Mouse (Mus musculus): ENCODE measurements at regions not wholly inside any gene's neighbourhood (a gene's known extent, or its start where the extent isn't known, plus 50 kb on each side); places are given as distances from the start of the nearest gene placed in this dataset.
A peak's percentile ranks its signal among the peaks of the same experiment; 100 is the strongest.

DNA sequence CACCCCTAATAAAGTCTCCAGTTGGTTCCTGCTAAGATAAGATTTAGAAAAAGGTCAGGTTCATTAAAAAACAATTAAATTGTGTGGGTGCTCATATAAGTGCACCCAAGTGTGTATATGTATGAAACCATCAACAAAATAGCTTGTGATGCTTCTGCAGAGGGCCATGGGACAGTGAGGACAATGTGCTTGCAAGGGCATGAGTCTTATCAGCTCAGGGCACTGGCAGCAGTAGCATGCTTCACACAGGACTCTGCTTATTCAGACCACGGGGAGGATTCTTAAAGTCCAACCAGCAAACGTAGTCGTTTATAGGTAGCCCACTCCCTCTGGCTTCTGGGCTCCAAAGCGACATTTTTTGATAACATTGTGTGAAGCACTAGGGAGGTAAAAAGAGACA lies 186.6 kb downstream of the Enc1 start:
- 83% methylated on average over 4 of the region's 4 CpGs for WGBS
- 0 out of 2 replicates have a peak overlapping the region, but pooled peaks have one; percentile 40 for H3K27ac ChIP-seq
- H3K4me1 ChIP-seq (replicated peaks) = peaks cover 50% of the 10 kb centered on the region
- DNase-seq (ENCODE audit: low spot score) = no peak
- peaks cover 3% of the 10 kb centered on the region for H3K27me3 ChIP-seq (ENCODE audit: insufficient read depth, poor library complexity, severe bottlenecking)
- H3K36me3 ChIP-seq = no peaks in the 10 kb centered on the region
- no peak overlapping the region for H3K4me3 ChIP-seq
- no peaks in the 10 kb centered on the region for H3K9me3 ChIP-seq

DNA sequence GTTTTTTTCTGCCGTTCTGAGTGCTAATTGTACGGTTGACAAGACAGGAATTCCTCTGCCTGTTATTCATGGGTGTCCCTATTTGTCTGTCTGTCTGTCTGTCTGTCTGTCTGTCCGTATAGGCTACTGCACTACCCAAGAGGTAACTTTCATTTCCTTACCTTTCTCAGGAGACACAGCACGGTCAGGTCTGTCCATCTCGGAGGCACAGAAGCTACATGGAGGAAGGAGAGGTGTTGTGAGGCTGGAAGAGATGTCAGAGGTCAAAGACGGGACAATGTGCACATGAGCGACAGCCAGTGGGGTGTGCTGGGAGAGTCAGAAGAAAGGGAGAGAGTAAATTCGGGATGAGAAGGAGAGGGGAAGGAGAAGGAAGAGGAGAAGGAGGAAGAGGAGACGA lies 184.8 kb downstream of the Enc1 start:
- DNase-seq (ENCODE audit: low spot score) = no peak
- H3K36me3 ChIP-seq = no peaks in the 10 kb centered on the region
- H3K9me3 ChIP-seq = no peaks in the 10 kb centered on the region
- H3K4me1 ChIP-seq (replicated peaks) = peaks cover 43% of the 10 kb centered on the region
- no peak overlapping the region for H3K27ac ChIP-seq
- WGBS = 83% methylated on average over 9 of the region's 9 CpGs
- no peak overlapping the region for H3K4me3 ChIP-seq
- no peaks in the 10 kb centered on the region; the same call in 1 of the 2 replicates for H3K27me3 ChIP-seq (ENCODE audit: insufficient read depth, poor library complexity, severe bottlenecking)

DNA sequence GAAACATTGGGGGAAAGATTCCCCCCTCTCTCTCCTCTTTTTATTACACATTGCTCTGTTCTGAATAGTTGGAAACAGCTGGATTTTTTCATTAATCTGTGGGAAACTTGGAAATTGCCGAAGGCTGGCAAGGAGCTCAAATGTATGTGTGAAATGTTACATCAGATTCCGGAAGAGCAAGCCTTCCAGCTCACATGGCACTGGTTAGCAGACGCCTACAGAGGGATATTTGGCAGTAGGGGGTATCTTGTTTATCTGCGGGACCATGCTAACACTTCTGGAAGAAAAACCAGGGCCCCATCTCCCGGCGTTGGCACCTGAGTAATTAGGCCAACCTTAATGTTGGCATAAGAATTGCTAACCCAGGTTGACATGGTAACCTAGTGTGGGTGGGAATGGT lies 183.0 kb downstream of the Enc1 start:
- 72% methylated on average over 6 of the region's 6 CpGs for WGBS
- peaks cover 39% of the 10 kb centered on the region for H3K4me1 ChIP-seq (replicated peaks)
- no peaks in the 10 kb centered on the region for H3K36me3 ChIP-seq
- H3K4me3 ChIP-seq = no peak overlapping the region
- no peaks in the 10 kb centered on the region; the same call in 1 of the 2 replicates for H3K27me3 ChIP-seq (ENCODE audit: insufficient read depth, poor library complexity, severe bottlenecking)
- H3K27ac ChIP-seq = no peak overlapping the region
- no peak for DNase-seq (ENCODE audit: low spot score)
- H3K9me3 ChIP-seq = no peaks in the 10 kb centered on the region

DNA sequence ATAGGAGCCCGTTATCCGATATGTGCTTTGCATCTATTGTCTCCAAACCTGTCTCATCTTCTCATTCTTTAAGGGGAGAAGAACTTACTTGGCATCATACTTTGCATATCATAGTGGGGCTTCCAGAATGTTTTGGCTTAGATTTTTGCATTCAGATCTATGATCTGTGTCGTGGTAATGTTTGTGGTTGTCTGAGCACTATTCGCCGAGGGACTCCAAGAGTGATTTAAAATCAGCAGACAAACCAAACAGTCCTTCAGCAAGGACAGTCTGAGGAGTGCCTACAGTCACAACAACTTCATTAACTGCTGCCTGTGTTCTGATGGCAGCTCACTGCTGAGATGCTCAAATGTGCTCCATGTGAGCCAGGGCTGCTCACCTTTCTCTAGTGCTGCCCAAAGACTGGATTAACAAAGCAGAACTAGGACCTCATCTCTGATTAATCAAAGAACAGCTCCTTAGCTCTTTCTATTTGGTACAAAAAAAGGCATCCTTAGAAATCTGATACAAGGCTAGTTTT lies 182.5 kb downstream of the Enc1 start:
- Histone ChIP-seq H3K27me3 (ENCODE audit: insufficient read depth, poor library complexity, severe bottlenecking) (no peaks in the 10 kb centered on the region; the same call in 1 of the 2 replicates), H3K27ac (no peak overlapping the region), H3K9me3 (no peaks in the 10 kb centered on the region), H3K4me1 (replicated peaks) (peaks cover 33% of the 10 kb centered on the region), H3K36me3 (no peaks in the 10 kb centered on the region), H3K4me3 (no peak overlapping the region)
- no peak for DNase-seq (ENCODE audit: low spot score)
- 84% methylated on average over 5 of the region's 5 CpGs for WGBS

DNA sequence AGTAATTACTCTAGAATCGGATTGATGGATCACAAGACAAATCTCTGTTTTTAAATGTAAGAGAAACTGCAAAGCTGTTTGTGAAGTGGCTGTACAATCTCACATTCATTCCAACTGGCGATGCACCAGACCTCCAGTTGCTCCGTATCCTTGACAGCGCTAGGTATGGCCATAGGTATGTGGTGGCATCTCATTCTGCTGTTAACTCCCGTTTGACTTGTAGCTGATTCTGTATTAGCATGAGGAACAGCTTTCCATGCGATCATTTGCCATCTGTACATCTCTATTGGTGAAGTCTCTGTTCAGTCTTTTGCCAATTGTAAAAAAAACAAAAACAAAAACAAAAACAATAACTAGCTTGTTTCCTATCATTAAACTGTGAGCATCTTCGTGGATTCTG lies 182.0 kb downstream of the Enc1 start:
- peaks cover 32% of the 10 kb centered on the region for H3K4me1 ChIP-seq (replicated peaks)
- no peak overlapping the region for H3K4me3 ChIP-seq
- DNase-seq (ENCODE audit: low spot score) = no peak
- H3K36me3 ChIP-seq = no peaks in the 10 kb centered on the region
- no peaks in the 10 kb centered on the region for H3K9me3 ChIP-seq
- H3K27ac ChIP-seq = no peak overlapping the region
- H3K27me3 ChIP-seq (ENCODE audit: insufficient read depth, poor library complexity, severe bottlenecking) = no peaks in the 10 kb centered on the region; the same call in 1 of the 2 replicates
- WGBS = 78% methylated on average over 7 of the region's 7 CpGs

DNA sequence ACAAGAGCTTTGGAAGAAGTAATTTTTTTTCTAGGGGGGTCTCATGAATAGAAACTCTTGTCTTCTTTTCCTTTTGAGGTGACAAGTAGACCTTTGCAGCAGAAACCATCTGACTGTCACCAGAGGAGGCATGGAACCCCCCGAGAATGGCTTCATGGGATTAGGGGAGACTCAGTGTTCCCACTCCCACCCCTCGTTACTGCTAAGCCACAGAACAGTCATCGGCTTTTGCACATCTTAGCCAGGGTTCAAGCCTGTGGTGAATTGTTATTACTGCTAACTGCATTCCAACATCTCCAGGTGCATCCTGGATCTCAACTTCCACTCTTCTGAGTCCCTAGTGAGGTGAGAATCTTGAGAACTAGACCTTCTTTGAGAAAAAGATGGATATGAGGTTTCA lies 180.9 kb downstream of the Enc1 start:
- Histone ChIP-seq H3K4me3 (no peak overlapping the region), H3K9me3 (no peaks in the 10 kb centered on the region), H3K27ac (no peak overlapping the region), H3K4me1 (replicated peaks) (peaks cover 37% of the 10 kb centered on the region), H3K27me3 (ENCODE audit: insufficient read depth, poor library complexity, severe bottlenecking) (no peaks in the 10 kb centered on the region; the same call in 1 of the 2 replicates), H3K36me3 (no peaks in the 10 kb centered on the region)
- 90% methylated on average over 3 of the region's 3 CpGs for WGBS
- DNase-seq (ENCODE audit: low spot score) = no peak

DNA sequence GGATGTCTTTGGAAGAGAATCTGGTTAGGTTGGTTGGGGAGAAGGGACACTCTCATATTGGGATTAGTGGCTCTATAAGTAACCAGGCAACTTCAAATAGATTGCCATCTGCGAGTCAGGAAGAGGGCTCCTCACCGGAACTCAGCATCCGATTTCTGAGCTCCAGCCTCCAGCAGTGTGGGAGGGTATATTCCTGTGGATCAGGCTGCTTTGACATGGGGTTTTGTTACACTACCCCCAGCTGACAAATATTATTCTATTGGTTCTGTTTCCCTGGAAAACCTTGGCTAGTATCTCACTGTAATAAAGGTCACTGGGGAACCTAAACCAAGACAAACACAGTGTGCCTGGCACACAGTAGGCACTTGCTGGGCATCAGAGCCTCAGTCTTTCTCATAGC lies 179.9 kb downstream of the Enc1 start:
- no peaks in the 10 kb centered on the region for H3K27me3 ChIP-seq (ENCODE audit: insufficient read depth, poor library complexity, severe bottlenecking)
- DNase-seq (ENCODE audit: low spot score) = no peak
- WGBS = 66% methylated on average over 3 of the region's 3 CpGs
- H3K4me3 ChIP-seq = no peak overlapping the region
- no peaks in the 10 kb centered on the region for H3K36me3 ChIP-seq
- H3K9me3 ChIP-seq = no peaks in the 10 kb centered on the region
- no peak overlapping the region for H3K27ac ChIP-seq
- H3K4me1 ChIP-seq (replicated peaks) = peaks cover 40% of the 10 kb centered on the region

DNA sequence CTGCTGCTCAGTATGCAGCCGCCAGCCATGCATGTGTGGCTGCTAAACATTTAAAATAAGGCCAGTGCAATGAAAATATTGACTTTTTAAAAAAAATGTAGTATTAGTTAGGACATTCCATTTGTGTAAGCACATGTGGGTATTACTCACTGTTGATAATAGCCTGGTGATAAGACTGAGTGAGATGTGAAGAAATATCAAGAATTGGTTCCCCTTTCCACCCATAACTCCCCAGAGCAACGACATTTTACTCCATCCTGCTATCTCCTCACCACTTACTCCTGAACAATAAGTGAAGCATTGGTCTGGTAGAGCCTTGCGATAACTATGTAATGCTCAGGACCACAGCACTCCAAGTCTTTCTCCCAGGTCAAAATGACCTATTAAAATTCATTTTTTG lies 178.2 kb downstream of the Enc1 start:
- Histone ChIP-seq H3K4me1 (replicated peaks) (peaks cover 34% of the 10 kb centered on the region), H3K27me3 (ENCODE audit: insufficient read depth, poor library complexity, severe bottlenecking) (no peaks in the 10 kb centered on the region), H3K4me3 (no peak overlapping the region), H3K9me3 (no peaks in the 10 kb centered on the region), H3K36me3 (no peaks in the 10 kb centered on the region), H3K27ac (no peak overlapping the region)
- WGBS = 92% methylated on average over 3 of the region's 3 CpGs
- no peak for DNase-seq (ENCODE audit: low spot score)

DNA sequence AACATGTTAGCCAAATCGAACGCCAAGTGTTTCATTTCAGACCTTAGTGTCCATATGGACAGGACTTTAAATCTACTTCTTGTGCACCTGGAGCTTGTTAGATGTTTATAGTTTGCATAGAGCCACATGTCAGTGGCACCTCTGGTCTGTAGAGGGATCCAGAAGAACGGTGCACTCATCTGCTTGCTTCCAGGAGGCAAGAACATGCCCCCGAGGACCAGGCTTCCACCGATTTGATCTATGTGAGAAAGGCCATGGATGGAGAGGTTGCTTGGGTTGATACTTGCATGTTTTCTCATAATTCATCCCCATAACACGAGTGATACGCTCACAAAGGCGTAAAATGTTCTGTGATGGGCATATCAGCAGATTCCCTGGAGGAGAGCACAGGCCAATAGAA lies 177.8 kb downstream of the Enc1 start:
- Histone ChIP-seq H3K9me3 (no peaks in the 10 kb centered on the region), H3K27me3 (ENCODE audit: insufficient read depth, poor library complexity, severe bottlenecking) (no peaks in the 10 kb centered on the region), H3K36me3 (no peaks in the 10 kb centered on the region), H3K4me3 (no peak overlapping the region), H3K4me1 (replicated peaks) (peaks cover 29% of the 10 kb centered on the region; the same call in 1 of the 2 replicates), H3K27ac (no peak overlapping the region)
- 87% methylated on average over 8 of the region's 8 CpGs for WGBS
- DNase-seq (ENCODE audit: low spot score) = no peak

DNA sequence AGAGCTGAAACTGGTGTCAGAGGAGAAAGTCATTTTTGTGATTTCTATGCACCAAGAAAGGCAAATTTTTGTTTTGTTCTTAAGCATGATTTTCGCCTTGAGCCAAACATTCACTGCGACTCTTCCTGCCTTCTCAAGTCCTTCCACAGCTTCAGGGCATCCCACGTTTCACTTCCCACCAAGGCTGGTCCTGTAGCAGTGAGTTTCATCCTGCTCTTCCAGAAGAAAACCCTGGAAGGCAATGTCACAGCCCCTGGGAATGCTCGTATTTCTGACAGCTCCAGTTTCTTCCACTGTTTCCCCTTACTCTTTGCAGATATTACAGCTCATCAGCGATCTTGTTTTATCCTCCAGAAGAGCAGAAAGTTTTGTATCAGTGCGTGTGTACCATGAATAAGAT lies 177.2 kb downstream of the Enc1 start:
- WGBS = 75% methylated on average over 6 of the region's 6 CpGs
- Histone ChIP-seq H3K4me3 (no peak overlapping the region), H3K9me3 (no peaks in the 10 kb centered on the region), H3K27ac (no peak overlapping the region), H3K27me3 (ENCODE audit: insufficient read depth, poor library complexity, severe bottlenecking) (no peaks in the 10 kb centered on the region), H3K4me1 (replicated peaks) (peaks cover 25% of the 10 kb centered on the region; the same call in 1 of the 2 replicates), H3K36me3 (no peaks in the 10 kb centered on the region)
- no peak for DNase-seq (ENCODE audit: low spot score)

DNA sequence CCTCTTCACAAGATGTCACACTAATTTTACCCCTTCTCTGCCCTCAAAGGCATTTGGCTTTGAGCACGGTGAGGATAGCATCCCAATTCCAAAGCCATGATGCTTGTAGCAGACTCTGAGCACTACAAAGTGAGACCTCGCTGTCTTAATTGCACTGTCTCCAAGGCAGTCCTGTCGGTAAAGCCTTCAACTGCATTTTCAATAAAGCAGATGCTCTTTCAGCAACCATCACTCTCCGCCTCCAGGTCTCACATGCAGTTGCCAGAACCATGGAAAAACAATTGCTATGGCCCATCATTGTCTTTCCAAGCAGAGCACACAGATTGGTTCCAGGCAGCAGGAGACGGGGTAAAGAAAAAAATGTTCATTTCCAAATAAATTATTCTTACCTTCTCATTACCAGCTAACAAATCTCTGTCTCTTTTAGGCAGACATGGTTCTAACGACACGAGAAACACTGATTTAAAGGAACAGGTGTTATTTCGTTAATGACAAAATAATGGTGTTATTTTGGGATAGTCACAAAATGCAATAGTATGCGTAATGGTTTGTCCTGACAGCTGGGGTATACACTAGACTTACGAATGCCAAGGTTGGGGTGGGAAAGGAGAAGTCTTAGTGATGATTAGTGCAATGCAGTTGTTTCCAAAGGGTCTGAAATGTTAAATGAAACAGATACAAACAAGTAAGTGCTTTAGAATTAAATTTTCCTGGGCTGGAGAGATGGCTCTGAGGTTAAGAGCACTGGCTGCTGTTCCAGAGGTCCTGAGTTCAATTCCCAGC lies 175.2 kb downstream of the Enc1 start:
- no peaks in the 10 kb centered on the region for H3K27me3 ChIP-seq (ENCODE audit: insufficient read depth, poor library complexity, severe bottlenecking)
- no peaks in the 10 kb centered on the region for H3K9me3 ChIP-seq
- DNase-seq (ENCODE audit: low spot score) = no peak
- H3K4me1 ChIP-seq (replicated peaks) = peaks cover 22% of the 10 kb centered on the region; the same call in 1 of the 2 replicates
- H3K4me3 ChIP-seq = no peak overlapping the region
- 0 out of 2 replicates have a peak overlapping the region, but pooled peaks have one; percentile 8 for H3K27ac ChIP-seq
- 63% methylated on average over 10 of the region's 10 CpGs for WGBS
- no peaks in the 10 kb centered on the region for H3K36me3 ChIP-seq

DNA sequence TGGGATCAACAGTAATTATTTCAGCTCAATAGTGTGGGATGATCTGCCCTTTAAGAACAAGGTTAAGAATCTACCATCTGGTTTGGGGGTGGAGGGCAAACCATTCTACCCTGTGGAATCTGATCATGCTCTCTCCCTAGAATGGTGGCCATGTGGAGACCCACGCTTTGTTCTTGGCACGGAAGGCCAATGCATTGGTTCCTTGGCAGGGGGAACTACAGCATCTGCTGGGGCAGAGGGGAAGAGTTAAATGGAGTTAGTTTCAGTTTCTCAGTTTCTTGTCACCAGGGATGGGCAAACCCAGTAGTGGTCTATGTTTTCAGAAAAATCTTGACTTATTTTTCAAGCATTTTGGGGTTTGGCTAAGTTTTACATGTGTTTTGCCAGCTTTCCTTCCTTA lies 174.5 kb downstream of the Enc1 start:
- no peak overlapping the region for H3K4me3 ChIP-seq
- H3K36me3 ChIP-seq = no peaks in the 10 kb centered on the region
- H3K27me3 ChIP-seq (ENCODE audit: insufficient read depth, poor library complexity, severe bottlenecking) = no peaks in the 10 kb centered on the region
- H3K4me1 ChIP-seq (replicated peaks) = peaks cover 16% of the 10 kb centered on the region; the same call in 1 of the 2 replicates
- H3K9me3 ChIP-seq = no peaks in the 10 kb centered on the region
- peak overlapping the region; percentile 53; the same call in 1 of the 2 replicates for H3K27ac ChIP-seq
- no peak for DNase-seq (ENCODE audit: low spot score)
- 85% methylated on average over 2 of the region's 2 CpGs for WGBS

DNA sequence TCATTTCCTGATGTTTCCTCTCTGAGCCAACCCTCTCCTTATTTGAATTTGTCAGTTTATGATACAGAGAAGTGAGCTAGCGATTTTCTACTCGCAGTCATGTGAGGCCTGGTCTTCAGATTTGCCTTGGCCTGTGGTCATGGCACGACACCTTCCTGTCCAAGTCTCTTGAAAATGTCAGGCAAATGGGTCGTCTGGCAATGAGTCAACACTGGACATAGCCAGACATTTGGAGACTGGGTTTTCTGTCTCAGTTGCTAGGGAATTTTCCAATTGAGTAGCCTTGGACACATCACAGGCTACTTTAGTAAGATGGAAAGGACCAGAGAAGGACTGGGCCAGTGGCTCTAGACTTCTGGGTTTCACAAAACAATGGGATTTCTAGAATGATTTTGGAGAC lies 171.2 kb downstream of the Enc1 start:
- DNase-seq (ENCODE audit: low spot score) = no peak
- Histone ChIP-seq H3K4me1 (replicated peaks) (peaks cover 28% of the 10 kb centered on the region), H3K27ac (no peak overlapping the region), H3K4me3 (no peak overlapping the region), H3K27me3 (ENCODE audit: insufficient read depth, poor library complexity, severe bottlenecking) (peaks cover 1% of the 10 kb centered on the region; the same call in 1 of the 2 replicates), H3K36me3 (no peaks in the 10 kb centered on the region), H3K9me3 (no peaks in the 10 kb centered on the region)
- 86% methylated on average over 4 of the region's 4 CpGs for WGBS
